Mouse (Mus musculus): Measurements from ENCODE around the gene Atp2b2. TPM values are rescaled to one million over a fixed set of nuclear protein-coding genes. Genes with fewer than 3 reads are reported as not detected.

Atp2b2 gene
- polyA plus RNA-seq, 1 experiment from 2014 or later: 34.2 TPM

GRCm38 (mm10) chr6:113878510-113879128, 163.8 kb downstream of the Atp2b2 start:
- Histone ChIP-seq H3K4me2 (replicated peaks) (no peak overlapping the region), H3K36me3 (replicated peaks; ENCODE audit: control insufficient read depth, insufficient read depth) (no peaks in the 10 kb centered on the region), H3K27me3 (ENCODE audit: control insufficient read depth, insufficient read depth, low read length) (no peaks in the 10 kb centered on the region), H3K4me3 (replicated peaks; ENCODE audit: low read length) (no peak overlapping the region), H3K27ac (no peak overlapping the region), H3K4me1 (replicated peaks; ENCODE audit: control insufficient read depth, insufficient read depth, low read length) (0 out of 2 replicates have a peak, but pooled peaks cover 3% of the 10 kb centered on the region), H3K9me3 (ENCODE audit: control insufficient read depth, low read length) (no peaks in the 10 kb centered on the region), H3K9ac (no peak overlapping the region)
- DNase-seq (ENCODE audit: low spot score) (no peak), ATAC-seq (ENCODE audit: low FRiP score) (no peak)
- WGBS: 89% methylated on average over 8 of the region's 8 CpGs

GRCm38 (mm10) chr6:113876585-113876984, 165.8 kb downstream of the Atp2b2 start:
- ATAC-seq (ENCODE audit: low FRiP score) (no peak), DNase-seq (ENCODE audit: low spot score) (no peak)
- no peak overlapping the region for H3K9ac ChIP-seq
- WGBS: 83% methylated on average over 3 of the region's 3 CpGs
- 0 out of 2 replicates have a peak, but pooled peaks cover 3% of the 10 kb centered on the region for H3K4me1 ChIP-seq (replicated peaks; ENCODE audit: control insufficient read depth, insufficient read depth, low read length)
- no peak overlapping the region for H3K27ac ChIP-seq
- H3K9me3 ChIP-seq (ENCODE audit: control insufficient read depth, low read length): no peaks in the 10 kb centered on the region
- H3K27me3 ChIP-seq (ENCODE audit: control insufficient read depth, insufficient read depth, low read length): no peaks in the 10 kb centered on the region
- H3K4me2 ChIP-seq (replicated peaks): no peak overlapping the region
- H3K4me3 ChIP-seq (replicated peaks; ENCODE audit: low read length): no peak overlapping the region
- H3K36me3 ChIP-seq (replicated peaks; ENCODE audit: control insufficient read depth, insufficient read depth): no peaks in the 10 kb centered on the region

GRCm38 (mm10) chr6:113875201-113875600, 167.2 kb downstream of the Atp2b2 start:
- Histone ChIP-seq H3K4me1 (replicated peaks; ENCODE audit: control insufficient read depth, insufficient read depth, low read length) (0 out of 2 replicates have a peak, but pooled peaks cover 3% of the 10 kb centered on the region), H3K36me3 (replicated peaks; ENCODE audit: control insufficient read depth, insufficient read depth) (no peaks in the 10 kb centered on the region), H3K27me3 (ENCODE audit: control insufficient read depth, insufficient read depth, low read length) (no peaks in the 10 kb centered on the region), H3K4me2 (replicated peaks) (no peak overlapping the region), H3K27ac (no peak overlapping the region), H3K9ac (no peak overlapping the region), H3K9me3 (ENCODE audit: control insufficient read depth, low read length) (no peaks in the 10 kb centered on the region), H3K4me3 (replicated peaks; ENCODE audit: low read length) (no peak overlapping the region)
- WGBS: 87% methylated on average over 2 of the region's 2 CpGs
- ATAC-seq (ENCODE audit: low FRiP score) (no peak), DNase-seq (ENCODE audit: low spot score) (no peak)

- H3K4me1 ChIP-seq (replicated peaks; ENCODE audit: control insufficient read depth, insufficient read depth, low read length): 0 out of 2 replicates have a peak, but pooled peaks cover 3% of the 10 kb centered on the region
- ATAC-seq (ENCODE audit: low FRiP score) (no peak), DNase-seq (ENCODE audit: low spot score) (no peak)
- H3K4me2 ChIP-seq (replicated peaks): no peak overlapping the region
- H3K9me3 ChIP-seq (ENCODE audit: control insufficient read depth, low read length): no peaks in the 10 kb centered on the region
- H3K36me3 ChIP-seq (replicated peaks; ENCODE audit: control insufficient read depth, insufficient read depth): no peaks in the 10 kb centered on the region
- no peak overlapping the region for H3K9ac ChIP-seq
- no peaks in the 10 kb centered on the region for H3K27me3 ChIP-seq (ENCODE audit: control insufficient read depth, insufficient read depth, low read length)
- 47% methylated on average over 7 of the region's 7 CpGs for WGBS
- no peak overlapping the region for H3K4me3 ChIP-seq (replicated peaks; ENCODE audit: low read length)
- no peak overlapping the region for H3K27ac ChIP-seq
These were observed 169.8 kb downstream of the Atp2b2 start for GRCm38 (mm10) chr6:113872654-113873053.

DNA sequence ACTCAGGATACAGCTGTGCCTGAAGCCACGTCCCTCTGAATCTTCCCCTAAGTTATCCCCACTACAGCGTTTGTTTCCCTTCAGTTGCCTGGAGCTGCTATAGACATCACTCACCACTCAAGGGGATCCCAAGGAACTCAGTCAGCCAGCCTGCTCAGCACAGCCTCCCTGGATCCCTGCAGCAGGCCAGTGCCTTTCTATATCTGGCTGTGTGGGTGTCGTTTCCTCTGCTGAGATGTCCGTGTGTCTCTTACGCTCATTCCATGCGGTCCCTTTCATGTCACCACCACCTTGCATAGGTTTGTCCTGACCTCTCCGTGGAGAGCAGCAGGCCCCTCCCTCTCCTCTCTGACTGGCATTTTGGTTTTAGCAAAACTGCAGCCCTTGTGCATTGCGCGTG, 171.6 kb downstream of the Atp2b2 start:
- Histone ChIP-seq H3K4me3 (replicated peaks; ENCODE audit: low read length) (no peak overlapping the region), H3K4me2 (replicated peaks) (no peak overlapping the region), H3K27me3 (ENCODE audit: control insufficient read depth, insufficient read depth, low read length) (no peaks in the 10 kb centered on the region), H3K9ac (no peak overlapping the region), H3K27ac (no peak overlapping the region), H3K9me3 (ENCODE audit: control insufficient read depth, low read length) (no peaks in the 10 kb centered on the region), H3K4me1 (replicated peaks; ENCODE audit: control insufficient read depth, insufficient read depth, low read length) (0 out of 2 replicates have a peak, but pooled peaks cover 5% of the 10 kb centered on the region), H3K36me3 (replicated peaks; ENCODE audit: control insufficient read depth, insufficient read depth) (no peaks in the 10 kb centered on the region)
- WGBS: 75% methylated on average over 9 of the region's 9 CpGs
- ATAC-seq (ENCODE audit: low FRiP score): no peak
- no peak for DNase-seq (ENCODE audit: low spot score)

DNA sequence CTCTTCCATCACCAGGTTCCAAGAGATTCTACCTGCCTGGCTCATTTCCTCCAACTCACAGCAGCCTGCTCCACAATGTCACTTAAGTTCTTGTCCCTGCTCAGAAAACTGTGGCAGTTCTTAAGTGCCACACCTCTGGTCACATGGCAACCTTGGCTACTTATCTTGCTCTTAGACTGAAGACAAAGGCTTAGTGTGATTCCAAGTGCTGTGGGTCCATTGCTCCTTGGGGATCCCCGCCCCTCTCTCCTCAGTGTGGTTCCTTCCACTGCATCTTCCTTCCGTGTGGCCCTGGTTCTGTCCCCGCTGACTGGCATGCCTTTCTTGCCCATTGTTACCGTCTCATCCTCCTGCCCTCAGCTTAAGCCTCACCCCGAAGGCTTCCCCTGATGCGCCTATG, 173.9 kb downstream of the Atp2b2 start:
- DNase-seq (ENCODE audit: low spot score) (no peak), ATAC-seq (ENCODE audit: low FRiP score) (no peak)
- H3K36me3 ChIP-seq (replicated peaks; ENCODE audit: control insufficient read depth, insufficient read depth): no peaks in the 10 kb centered on the region
- H3K9me3 ChIP-seq (ENCODE audit: control insufficient read depth, low read length): no peaks in the 10 kb centered on the region
- no peak overlapping the region for H3K9ac ChIP-seq
- no peak overlapping the region for H3K4me2 ChIP-seq (replicated peaks)
- H3K27ac ChIP-seq: no peak overlapping the region
- 0 out of 2 replicates have a peak, but pooled peaks cover 6% of the 10 kb centered on the region for H3K4me1 ChIP-seq (replicated peaks; ENCODE audit: control insufficient read depth, insufficient read depth, low read length)
- H3K4me3 ChIP-seq (replicated peaks; ENCODE audit: low read length): no peak overlapping the region
- 83% methylated on average over 6 of the region's 6 CpGs for WGBS
- no peaks in the 10 kb centered on the region for H3K27me3 ChIP-seq (ENCODE audit: control insufficient read depth, insufficient read depth, low read length)

DNA sequence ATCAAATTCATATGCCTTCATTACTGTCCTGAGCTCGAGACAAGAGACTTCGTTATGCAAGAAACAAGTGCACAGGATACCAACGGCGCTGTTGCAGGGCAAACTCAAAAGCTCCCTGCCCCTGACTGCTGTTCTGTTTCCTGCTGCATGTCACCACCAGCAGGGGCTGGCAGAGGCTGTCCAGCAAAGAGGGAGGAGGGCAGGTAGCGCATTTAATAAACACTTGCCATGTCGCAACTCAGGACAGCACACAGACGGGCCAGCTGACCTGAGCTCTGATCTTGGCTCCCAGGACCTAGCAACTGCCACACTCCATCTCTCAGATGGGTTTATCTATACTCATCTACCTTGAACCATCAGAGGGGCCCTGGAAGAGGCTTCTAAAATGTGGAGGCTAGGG, 176.7 kb downstream of the Atp2b2 start:
- H3K36me3 ChIP-seq (replicated peaks; ENCODE audit: control insufficient read depth, insufficient read depth): no peaks in the 10 kb centered on the region
- H3K27me3 ChIP-seq (ENCODE audit: control insufficient read depth, insufficient read depth, low read length): no peaks in the 10 kb centered on the region
- no peak overlapping the region for H3K4me3 ChIP-seq (replicated peaks; ENCODE audit: low read length)
- no peak for ATAC-seq (ENCODE audit: low FRiP score)
- peaks cover 8% of the 10 kb centered on the region; the same call in 1 of the 2 replicates for H3K4me1 ChIP-seq (replicated peaks; ENCODE audit: control insufficient read depth, insufficient read depth, low read length)
- no peak overlapping the region for H3K9ac ChIP-seq
- 68% methylated on average over 7 of the region's 7 CpGs for WGBS
- DNase-seq (ENCODE audit: low spot score): no peak
- H3K4me2 ChIP-seq (replicated peaks): no peak overlapping the region
- H3K27ac ChIP-seq: no peak overlapping the region
- H3K9me3 ChIP-seq (ENCODE audit: control insufficient read depth, low read length): no peaks in the 10 kb centered on the region

DNA sequence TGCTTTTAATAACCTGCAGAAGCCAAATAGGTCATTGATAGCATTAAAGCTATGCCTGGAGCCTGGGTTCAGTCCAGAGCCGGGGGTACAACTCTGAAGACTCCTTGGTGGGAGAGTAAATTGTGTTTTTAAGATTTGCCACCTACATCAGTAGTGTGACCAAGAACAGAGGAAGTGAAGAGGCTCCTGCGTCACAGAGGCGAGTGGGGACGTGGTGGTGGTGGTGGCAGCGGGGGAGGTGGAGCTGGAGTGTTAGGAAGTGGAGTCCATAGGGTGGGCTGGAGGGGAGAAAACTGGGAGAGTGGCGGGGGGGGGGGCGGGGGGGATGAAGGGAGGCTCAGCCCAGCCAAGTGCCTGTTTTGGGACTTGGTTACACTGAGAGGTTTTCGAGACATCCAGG, 177.6 kb downstream of the Atp2b2 start:
- H3K9ac ChIP-seq: no peak overlapping the region
- H3K4me1 ChIP-seq (replicated peaks; ENCODE audit: control insufficient read depth, insufficient read depth, low read length): peaks cover 12% of the 10 kb centered on the region; the same call in 1 of the 2 replicates
- no peak overlapping the region for H3K4me3 ChIP-seq (replicated peaks; ENCODE audit: low read length)
- no peak overlapping the region for H3K27ac ChIP-seq
- no peak for DNase-seq (ENCODE audit: low spot score)
- WGBS: 79% methylated on average over 6 of the region's 8 CpGs
- no peaks in the 10 kb centered on the region for H3K27me3 ChIP-seq (ENCODE audit: control insufficient read depth, insufficient read depth, low read length)
- H3K4me2 ChIP-seq (replicated peaks): no peak overlapping the region
- no peak for ATAC-seq (ENCODE audit: low FRiP score)
- no peaks in the 10 kb centered on the region for H3K36me3 ChIP-seq (replicated peaks; ENCODE audit: control insufficient read depth, insufficient read depth)
- H3K9me3 ChIP-seq (ENCODE audit: control insufficient read depth, low read length): no peaks in the 10 kb centered on the region

DNA sequence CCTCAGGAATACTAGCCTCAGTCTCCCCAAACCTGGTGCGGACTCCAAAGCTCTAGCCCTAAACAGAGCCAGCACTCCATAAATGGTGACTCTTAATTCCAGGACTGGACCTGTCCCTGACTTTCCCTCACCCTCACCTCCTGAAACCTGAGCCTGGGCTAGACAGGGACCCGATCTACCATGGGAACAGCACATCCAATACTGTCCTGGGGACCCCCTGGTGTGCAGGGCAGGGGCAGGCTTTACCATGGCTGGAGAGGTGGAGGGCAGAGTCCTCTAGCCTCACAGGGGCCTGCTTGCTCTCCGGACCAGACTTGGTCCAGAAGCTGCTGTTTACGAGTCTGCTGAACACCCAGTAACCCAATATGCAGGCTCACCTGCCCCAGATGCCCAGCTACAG, 179.5 kb downstream of the Atp2b2 start:
- Histone ChIP-seq H3K9me3 (ENCODE audit: control insufficient read depth, low read length) (no peaks in the 10 kb centered on the region), H3K27me3 (ENCODE audit: control insufficient read depth, insufficient read depth, low read length) (no peaks in the 10 kb centered on the region), H3K4me1 (replicated peaks; ENCODE audit: control insufficient read depth, insufficient read depth, low read length) (peaks cover 12% of the 10 kb centered on the region), H3K4me3 (replicated peaks; ENCODE audit: low read length) (no peak overlapping the region), H3K4me2 (replicated peaks) (no peak overlapping the region), H3K36me3 (replicated peaks; ENCODE audit: control insufficient read depth, insufficient read depth) (no peaks in the 10 kb centered on the region), H3K9ac (no peak overlapping the region), H3K27ac (no peak overlapping the region)
- WGBS: 75% methylated on average over 4 of the region's 4 CpGs
- no peak for DNase-seq (ENCODE audit: low spot score)
- no peak for ATAC-seq (ENCODE audit: low FRiP score)

DNA sequence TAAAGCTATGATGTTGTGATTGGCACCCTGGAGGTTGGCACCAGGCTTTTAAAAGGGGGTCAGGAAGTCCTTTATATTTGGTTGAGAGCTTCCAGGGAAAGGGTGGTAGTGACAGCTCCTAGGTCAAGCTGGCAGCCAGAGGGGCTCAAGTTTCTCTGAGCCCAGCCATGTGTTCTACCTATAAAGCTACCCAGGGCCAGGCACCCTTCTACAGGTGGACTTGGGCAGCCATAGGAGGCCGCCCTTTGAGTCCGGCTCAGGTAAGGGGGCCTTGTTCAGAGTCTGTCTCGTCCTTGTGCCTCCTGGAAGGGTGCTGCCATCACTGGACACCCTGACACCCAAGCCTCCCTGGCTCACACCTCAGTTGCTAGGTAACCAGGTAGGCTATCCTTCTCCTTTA, 180.5 kb downstream of the Atp2b2 start:
- no peak for DNase-seq (ENCODE audit: low spot score)
- Histone ChIP-seq H3K9me3 (ENCODE audit: control insufficient read depth, low read length) (no peaks in the 10 kb centered on the region), H3K4me2 (replicated peaks) (no peak overlapping the region), H3K27ac (no peak overlapping the region), H3K4me3 (replicated peaks; ENCODE audit: low read length) (no peak overlapping the region), H3K9ac (no peak overlapping the region), H3K4me1 (replicated peaks; ENCODE audit: control insufficient read depth, insufficient read depth, low read length) (peaks cover 14% of the 10 kb centered on the region), H3K36me3 (replicated peaks; ENCODE audit: control insufficient read depth, insufficient read depth) (no peaks in the 10 kb centered on the region), H3K27me3 (ENCODE audit: control insufficient read depth, insufficient read depth, low read length) (no peaks in the 10 kb centered on the region)
- 87% methylated on average over 3 of the region's 3 CpGs for WGBS
- no peak for ATAC-seq (ENCODE audit: low FRiP score)
